Mouse (Mus musculus): Measurements from ENCODE around the gene Smad6. TPM values are rescaled to one million over a fixed set of nuclear protein-coding genes. Genes with fewer than 3 reads are reported as not detected.

Gene Smad6
- polyA plus RNA-seq, 1 experiment from 2014 or later: 10.6 TPM

- TF ChIP-seq CTCF (IDR thresholded peaks at IDR 0.05; ENCODE audit: low read depth): no peak
- DNase-seq (ENCODE audit: low spot score): peak; percentile 61
- 40% methylated on average over 12 of the region's 12 CpGs for WGBS
- Histone ChIP-seq H3K9me3 (replicated peaks; ENCODE audit: low read length) (no peaks in the 10 kb centered on the region), H3K4me1 (replicated peaks; ENCODE audit: insufficient read depth, low read length) (peaks cover 71% of the 10 kb centered on the region), H3K27me3 (ENCODE audit: insufficient read depth, low read length) (no peaks in the 10 kb centered on the region), H3K9ac (ENCODE audit: low read depth, low read length) (no peak overlapping the region), H3K36me3 (ENCODE audit: insufficient read depth, low read length) (no peaks in the 10 kb centered on the region), H3K4me3 (replicated peaks; ENCODE audit: low read depth, low read length) (no peak overlapping the region), H3K27ac (peak overlapping the region; percentile 84), H3K4me2 (ENCODE audit: low read length) (no peak overlapping the region)
- ATAC-seq (replicated peaks; ENCODE audit: low FRiP score, low read depth): no peak
Observed at GRCm38 (mm10) chr9:63970388-63970787, 51.5 kb downstream of the Smad6 start.

DNA sequence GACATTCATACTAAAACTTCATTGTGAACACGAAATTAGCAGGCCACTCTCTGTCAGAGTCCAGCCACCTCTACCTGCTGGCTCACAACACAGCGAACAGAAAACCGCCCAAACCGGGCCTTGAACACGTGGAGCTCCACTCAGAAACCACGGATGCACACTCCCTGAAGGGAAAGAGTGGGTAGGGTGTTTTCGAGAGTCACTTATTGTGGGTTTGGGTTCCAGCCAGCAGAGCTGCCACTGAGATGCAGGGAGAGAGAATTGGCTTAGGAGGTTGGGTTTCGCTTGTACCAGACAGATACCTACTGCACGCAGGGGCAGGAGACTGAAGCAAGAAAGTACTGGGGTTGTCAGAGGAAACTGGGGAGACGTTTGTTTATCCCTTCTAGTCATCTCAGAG lies 52.4 kb downstream of the Smad6 start:
- H3K9me3 ChIP-seq (replicated peaks; ENCODE audit: low read length): no peaks in the 10 kb centered on the region
- no peak for TF ChIP-seq CTCF (IDR thresholded peaks at IDR 0.05; ENCODE audit: low read depth)
- no peak overlapping the region for H3K4me2 ChIP-seq (ENCODE audit: low read length)
- 72% methylated on average over 10 of the region's 10 CpGs for WGBS
- H3K27ac ChIP-seq: peak overlapping the region; percentile 84
- no peak overlapping the region for H3K4me3 ChIP-seq (replicated peaks; ENCODE audit: low read depth, low read length)
- H3K4me1 ChIP-seq (replicated peaks; ENCODE audit: insufficient read depth, low read length): peaks cover 71% of the 10 kb centered on the region
- H3K36me3 ChIP-seq (ENCODE audit: insufficient read depth, low read length): no peaks in the 10 kb centered on the region
- ATAC-seq (replicated peaks; ENCODE audit: low FRiP score, low read depth): no peak
- no peak overlapping the region for H3K9ac ChIP-seq (ENCODE audit: low read depth, low read length)
- DNase-seq (ENCODE audit: low spot score): no peak
- no peaks in the 10 kb centered on the region for H3K27me3 ChIP-seq (ENCODE audit: insufficient read depth, low read length)

DNA sequence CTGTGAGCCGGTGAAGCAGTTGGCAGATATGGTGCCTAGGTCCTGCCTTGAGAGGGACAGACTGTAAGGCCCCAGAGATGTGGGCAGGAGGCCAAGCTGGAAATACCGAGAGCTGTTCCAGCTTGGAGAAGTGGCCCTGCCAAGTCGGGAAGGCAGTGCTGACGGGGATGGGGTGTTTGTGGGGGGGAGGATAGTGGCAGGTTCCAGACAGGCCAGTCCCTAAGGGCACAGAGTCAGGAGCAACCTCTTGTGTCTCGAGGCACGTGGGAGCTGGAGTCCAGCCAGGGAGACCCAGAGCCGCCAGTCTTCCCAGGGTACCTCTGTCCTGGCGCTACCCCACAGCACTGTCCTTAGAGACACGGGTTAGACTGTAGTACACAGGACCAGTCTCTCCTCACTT lies 53.3 kb downstream of the Smad6 start:
- H3K4me1 ChIP-seq (replicated peaks; ENCODE audit: insufficient read depth, low read length): peaks cover 68% of the 10 kb centered on the region
- H3K9ac ChIP-seq (ENCODE audit: low read depth, low read length): no peak overlapping the region
- no peak for TF ChIP-seq CTCF (IDR thresholded peaks at IDR 0.05; ENCODE audit: low read depth)
- H3K9me3 ChIP-seq (replicated peaks; ENCODE audit: low read length): no peaks in the 10 kb centered on the region
- no peak overlapping the region; the same call in 1 of the 2 replicates for H3K4me2 ChIP-seq (ENCODE audit: low read length)
- H3K36me3 ChIP-seq (ENCODE audit: insufficient read depth, low read length): no peaks in the 10 kb centered on the region
- H3K4me3 ChIP-seq (replicated peaks; ENCODE audit: low read depth, low read length): no peak overlapping the region
- H3K27ac ChIP-seq: peak overlapping the region; percentile 84
- peak; percentile 73 for DNase-seq (ENCODE audit: low spot score)
- 28% methylated on average over 9 of the region's 9 CpGs for WGBS
- peak; percentile 18; the same call in 1 of the 2 replicates for ATAC-seq (replicated peaks; ENCODE audit: low FRiP score, low read depth)
- H3K27me3 ChIP-seq (ENCODE audit: insufficient read depth, low read length): no peaks in the 10 kb centered on the region

DNA sequence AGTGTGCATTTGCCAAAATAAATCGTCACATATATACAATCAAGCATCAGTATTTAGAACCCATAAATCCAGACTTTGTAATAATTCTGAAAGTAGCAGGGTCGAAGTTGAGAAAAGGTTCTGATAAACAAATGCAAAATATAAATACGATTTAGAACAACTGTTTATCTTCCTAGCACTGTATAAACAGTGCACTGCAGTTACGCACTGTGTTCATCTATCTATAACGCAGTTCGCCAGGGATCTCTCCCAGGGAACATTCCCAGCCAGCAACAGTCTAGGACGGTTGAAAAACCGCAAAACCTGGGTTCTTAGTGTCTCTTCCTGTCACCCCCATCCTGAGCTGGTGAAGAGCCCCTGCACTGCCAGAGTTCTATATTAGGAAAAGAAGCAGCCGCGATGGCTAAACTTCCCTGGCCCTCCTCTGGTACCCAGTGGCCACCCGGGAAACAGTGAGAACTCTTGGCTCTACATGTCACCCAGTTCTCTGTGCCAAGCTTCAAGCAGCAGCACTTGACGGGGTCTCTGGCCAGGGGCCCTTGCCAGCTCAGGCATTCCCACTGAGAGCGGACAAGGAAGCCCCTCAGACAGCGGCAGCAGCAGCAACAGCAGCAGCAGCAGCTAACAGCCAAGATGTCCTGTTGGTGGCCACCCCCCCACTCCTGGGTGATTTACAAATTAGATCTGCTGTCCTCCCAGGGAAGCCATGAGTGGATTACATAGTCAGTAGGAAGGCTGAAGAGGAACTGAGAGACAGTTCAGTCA lies 54.3 kb downstream of the Smad6 start:
- DNase-seq (ENCODE audit: low spot score) (peak; percentile 46), ATAC-seq (replicated peaks; ENCODE audit: low FRiP score, low read depth) (no peak)
- H3K4me3 ChIP-seq (replicated peaks; ENCODE audit: low read depth, low read length): no peak overlapping the region
- WGBS: 55% methylated on average over 14 of the region's 14 CpGs
- peak overlapping the region; percentile 84 for H3K27ac ChIP-seq
- H3K36me3 ChIP-seq (ENCODE audit: insufficient read depth, low read length): no peaks in the 10 kb centered on the region
- no peaks in the 10 kb centered on the region for H3K27me3 ChIP-seq (ENCODE audit: insufficient read depth, low read length)
- H3K9ac ChIP-seq (ENCODE audit: low read depth, low read length): no peak overlapping the region
- H3K9me3 ChIP-seq (replicated peaks; ENCODE audit: low read length): no peaks in the 10 kb centered on the region
- H3K4me2 ChIP-seq (ENCODE audit: low read length): no peak overlapping the region
- H3K4me1 ChIP-seq (replicated peaks; ENCODE audit: insufficient read depth, low read length): peaks cover 70% of the 10 kb centered on the region
- no peak for TF ChIP-seq CTCF (IDR thresholded peaks at IDR 0.05; ENCODE audit: low read depth)

- peak overlapping the region; percentile 80 for H3K27ac ChIP-seq
- 8% methylated on average over 4 of the region's 4 CpGs for WGBS
- H3K27me3 ChIP-seq (ENCODE audit: insufficient read depth, low read length): no peaks in the 10 kb centered on the region
- H3K4me2 ChIP-seq (ENCODE audit: low read length): 0 out of 2 replicates have a peak overlapping the region, but pooled peaks have one; percentile 13
- peak; percentile 87 for DNase-seq (ENCODE audit: low spot score)
- H3K4me1 ChIP-seq (replicated peaks; ENCODE audit: insufficient read depth, low read length): peaks cover 78% of the 10 kb centered on the region
- no peak overlapping the region for H3K4me3 ChIP-seq (replicated peaks; ENCODE audit: low read depth, low read length)
- ATAC-seq (replicated peaks; ENCODE audit: low FRiP score, low read depth): peak; percentile 69
- no peaks in the 10 kb centered on the region for H3K9me3 ChIP-seq (replicated peaks; ENCODE audit: low read length)
- H3K36me3 ChIP-seq (ENCODE audit: insufficient read depth, low read length): no peaks in the 10 kb centered on the region
- no peak overlapping the region for H3K9ac ChIP-seq (ENCODE audit: low read depth, low read length)
- TF ChIP-seq CTCF (IDR thresholded peaks at IDR 0.05; ENCODE audit: low read depth): peak; percentile 25; the same call in 1 of the 2 replicates
Observed at GRCm38 (mm10) chr9:63965579-63965981, 56.3 kb downstream of the Smad6 start.

- H3K9ac ChIP-seq (ENCODE audit: low read depth, low read length): no peak overlapping the region
- no peak overlapping the region for H3K4me2 ChIP-seq (ENCODE audit: low read length)
- H3K27ac ChIP-seq: no peak overlapping the region
- DNase-seq (ENCODE audit: low spot score) (no peak), ATAC-seq (replicated peaks; ENCODE audit: low FRiP score, low read depth) (no peak)
- no peaks in the 10 kb centered on the region for H3K9me3 ChIP-seq (replicated peaks; ENCODE audit: low read length)
- no peaks in the 10 kb centered on the region for H3K27me3 ChIP-seq (ENCODE audit: insufficient read depth, low read length)
- H3K4me1 ChIP-seq (replicated peaks; ENCODE audit: insufficient read depth, low read length): peaks cover 81% of the 10 kb centered on the region
- H3K36me3 ChIP-seq (ENCODE audit: insufficient read depth, low read length): no peaks in the 10 kb centered on the region
- 85% methylated on average over 6 of the region's 6 CpGs for WGBS
- no peak overlapping the region for H3K4me3 ChIP-seq (replicated peaks; ENCODE audit: low read depth, low read length)
- TF ChIP-seq CTCF (IDR thresholded peaks at IDR 0.05; ENCODE audit: low read depth): no peak
Observed at GRCm38 (mm10) chr9:63961881-63962280, 60.0 kb downstream of the Smad6 start.
